23 mouse cellular contexts compared by ENCODE assay signal in genomic region chr3:9429946-9430345, GRCm38 (mm10).
"Had no signal": no experiment of that assay in that cellular context is flagged by ENCODE, and none has a peak within 500 bp of the region (broad histone marks: within the 10 kb centered on the region; RNA-seq: fewer than 3 reads in every experiment).

No protein-coding gene starts in this region.

- H3K4me2 ChIP-seq: liver, embryonic 15.5 days; lung, embryonic 15.5 days; midbrain, embryonic 12.5 days; neural tube, embryonic 13.5 days; neural tube, embryonic 15.5 days had no signal

- H3K9me3 ChIP-seq: liver, embryonic 15.5 days; lung, embryonic 15.5 days; megakaryocyte, embryonic 14.5 days; midbrain, embryonic 12.5 days; neural tube, embryonic 13.5 days; neural tube, embryonic 15.5 days had no signal

- H3K36me3 ChIP-seq: liver, embryonic 15.5 days; lung, embryonic 15.5 days; midbrain, embryonic 12.5 days; neural tube, embryonic 15.5 days had no signal

- H3K4me1 ChIP-seq: liver, embryonic 15.5 days; lung, embryonic 15.5 days; midbrain, embryonic 12.5 days; neural tube, embryonic 13.5 days; neural tube, embryonic 15.5 days had no signal

- DNase-seq: liver, postnatal 0 days; lung, adult 2 months; lung, postnatal 14 days; lung, postnatal 36 days; midbrain, embryonic 14.5 days; retina, postnatal 1 day; right cerebral cortex, adult 18-20 months; right cerebral cortex, postnatal 25 days; right cerebral cortex, postnatal 4 days; spleen, adult 18-20 months; thymus, adult 18-20 months; thymus, postnatal 14 days; thymus, postnatal 36 days had no signal

- H3K27me3 ChIP-seq: liver, embryonic 15.5 days; lung, embryonic 15.5 days; midbrain, embryonic 12.5 days; neural tube, embryonic 13.5 days; neural tube, embryonic 15.5 days had no signal

- H3K27ac ChIP-seq: liver, embryonic 15.5 days; lung, embryonic 15.5 days; macrophage; midbrain, embryonic 12.5 days; neural tube, embryonic 13.5 days; neural tube, embryonic 15.5 days had no signal

- ATAC-seq: liver, postnatal 0 days; lung, postnatal 0 days; midbrain, embryonic 16.5 days had no signal

- H3K4me3 ChIP-seq: liver, embryonic 15.5 days; lung, embryonic 15.5 days; megakaryocyte, embryonic 14.5 days; midbrain, embryonic 12.5 days; myocyte; neural tube, embryonic 13.5 days; neural tube, embryonic 15.5 days had no signal

- H3K9ac ChIP-seq: liver, embryonic 15.5 days; liver, postnatal 0 days; lung, embryonic 15.5 days; midbrain, embryonic 12.5 days; neural tube, embryonic 13.5 days; neural tube, embryonic 15.5 days had no signal
